ENCODE assay signal across 26 mouse cellular contexts in genomic region chr6:138580491-138581076, GRCm38 (mm10). TPM values are rescaled to one million over a fixed set of nuclear protein-coding genes. Genes with fewer than 3 reads are reported as not detected.
DNase-seq lines count a peak whose midpoint lies in the region; ATAC-seq lines count a peak whose summit lies in the region.
"Had no signal": no experiment of that assay in that cellular context is flagged by ENCODE, and none has a peak within 500 bp of the region (broad histone marks: within the 10 kb centered on the region; RNA-seq: fewer than 3 reads in every experiment).

No protein-coding gene starts in this region.

- no peaks in the 10 kb centered on the region for H3K27me3 ChIP-seq in hindbrain, embryonic 13.5 days
- H3K27me3 ChIP-seq in hindbrain, embryonic 12.5 days, result no peaks in the 10 kb centered on the region
- H3K27me3 ChIP-seq in midbrain, embryonic 15.5 days (replicated peaks), result no peaks in the 10 kb centered on the region
- H3K27me3 ChIP-seq: embryonic facial prominence, embryonic 13.5 days; heart, embryonic 15.5 days; liver, embryonic 12.5 days; stomach, embryonic 15.5 days had no signal

- H3K4me3 ChIP-seq in hindbrain, embryonic 13.5 days, result no peak overlapping the region
- H3K4me3 ChIP-seq in hindbrain, embryonic 12.5 days, result no peak overlapping the region
- H3K4me3 ChIP-seq in midbrain, embryonic 15.5 days, result 0 out of 2 replicates have a peak overlapping the region, but pooled peaks have one; percentile 5
- H3K4me3 ChIP-seq: embryonic facial prominence, embryonic 13.5 days; erythroblast, embryonic 14.5 days; heart, embryonic 15.5 days; left cerebral cortex, adult 2 months; liver, embryonic 12.5 days; stomach, embryonic 15.5 days had no signal

- H3K4me2 ChIP-seq in hindbrain, embryonic 13.5 days, result peak overlapping the region; percentile 29
- H3K4me2 ChIP-seq in hindbrain, embryonic 12.5 days (replicated peaks), result no peak overlapping the region
- peak overlapping the region; percentile 24; the same call in 1 of the 2 replicates for H3K4me2 ChIP-seq in midbrain, embryonic 15.5 days
- H3K4me2 ChIP-seq: embryonic facial prominence, embryonic 13.5 days; heart, embryonic 15.5 days; liver, embryonic 12.5 days; stomach, embryonic 15.5 days had no signal

- no peaks in the 10 kb centered on the region for H3K36me3 ChIP-seq in hindbrain, embryonic 13.5 days
- H3K36me3 ChIP-seq in hindbrain, embryonic 12.5 days, result no peaks in the 10 kb centered on the region
- H3K36me3 ChIP-seq in midbrain, embryonic 15.5 days (replicated peaks), result no peaks in the 10 kb centered on the region
- H3K36me3 ChIP-seq: embryonic facial prominence, embryonic 13.5 days; G1E; heart, embryonic 15.5 days; liver, embryonic 12.5 days; stomach, embryonic 15.5 days had no signal

- no peaks in the 10 kb centered on the region for H3K9me3 ChIP-seq in hindbrain, embryonic 13.5 days
- H3K9me3 ChIP-seq in hindbrain, embryonic 12.5 days (replicated peaks), result no peaks in the 10 kb centered on the region
- no peaks in the 10 kb centered on the region for H3K9me3 ChIP-seq in midbrain, embryonic 15.5 days
- H3K9me3 ChIP-seq: embryonic facial prominence, embryonic 13.5 days; heart, embryonic 15.5 days; stomach, embryonic 15.5 days had no signal

- peaks cover 25% of the 10 kb centered on the region for H3K4me1 ChIP-seq in hindbrain, embryonic 13.5 days (replicated peaks)
- no peaks in the 10 kb centered on the region for H3K4me1 ChIP-seq in hindbrain, embryonic 12.5 days
- H3K4me1 ChIP-seq in midbrain, embryonic 15.5 days, result peaks cover 31% of the 10 kb centered on the region
- H3K4me1 ChIP-seq: embryonic facial prominence, embryonic 13.5 days; heart, embryonic 15.5 days; liver, embryonic 12.5 days; stomach, embryonic 15.5 days had no signal

- ATAC-seq in hindbrain, embryonic 13.5 days (ENCODE audit: low FRiP score), result no peak
- no peak for ATAC-seq in hindbrain, embryonic 12.5 days (ENCODE audit: low FRiP score)
- peak; percentile 67 for ATAC-seq in midbrain, embryonic 15.5 days (replicated peaks)
- ATAC-seq: intestine, postnatal 0 days; liver, embryonic 12.5 days; liver, postnatal 0 days had no signal

- no peak overlapping the region for H3K9ac ChIP-seq in hindbrain, embryonic 13.5 days
- H3K9ac ChIP-seq in hindbrain, embryonic 12.5 days, result no peak overlapping the region
- H3K9ac ChIP-seq in midbrain, embryonic 15.5 days, result no peak overlapping the region
- H3K9ac ChIP-seq: embryonic facial prominence, embryonic 13.5 days; heart, embryonic 15.5 days; liver, embryonic 12.5 days; liver, postnatal 0 days; stomach, embryonic 15.5 days had no signal

- 0 out of 2 replicates have a peak overlapping the region, but pooled peaks have one; percentile 71 for H3K27ac ChIP-seq in hindbrain, embryonic 13.5 days
- H3K27ac ChIP-seq in hindbrain, embryonic 12.5 days, result no peak overlapping the region
- peak overlapping the region; percentile 58 for H3K27ac ChIP-seq in midbrain, embryonic 15.5 days
- H3K27ac ChIP-seq: embryonic facial prominence, embryonic 13.5 days; heart, embryonic 15.5 days; left cerebral cortex, adult 2 months; liver, embryonic 12.5 days; stomach, embryonic 15.5 days had no signal

- peak; percentile 12 for DNase-seq in retina, postnatal 1 day
- no peak for DNase-seq in retina, embryonic 14.5 days (ENCODE audit: low spot score)
- no peak for DNase-seq in urinary bladder, adult 18-20 months (ENCODE audit: low spot score in 2 of 2)
- DNase-seq in T-cell, adult 2 months (ENCODE audit: low spot score), result no peak
- DNase-seq: adrenal gland, postnatal 10 days; cerebellum, adult 11-12 months; cerebellum, adult 9-11 months; embryo, embryonic 11 days; gastrocnemius, postnatal 10 days; kidney, postnatal 14 days; left cerebral cortex, postnatal 4 days; liver, postnatal 0 days; lung, postnatal 36 days; right cerebral cortex, postnatal 25 days had no signal

- 69% methylated on average over 9 of the region's 9 CpGs for WGBS in hindbrain, embryonic 13.5 days
- WGBS in hindbrain, embryonic 12.5 days, result 80% methylated on average over 9 of the region's 9 CpGs
- WGBS in midbrain, embryonic 15.5 days, result 20% methylated on average over 9 of the region's 9 CpGs

RNA-seq across cellular contexts. Expression of gene Lmo3, which starts 1.2 kb away (rescaled TPM):
- polyA plus RNA-seq in hindbrain, embryonic 13.5 days (2015; fragmentation: Nextera tagmentation; extraction: Ambion mirVana), result 61.0 and 71.9 TPM in 2 replicates
- 23.8 and 28.3 TPM in 2 replicates for polyA plus RNA-seq in hindbrain, embryonic 12.5 days (2016; fragmentation: Nextera tagmentation; extraction: Ambion mirVana)
- 167 and 188 TPM in 2 replicates for polyA plus RNA-seq in midbrain, embryonic 15.5 days (2015; fragmentation: Nextera tagmentation; extraction: Ambion mirVana)
- polyA plus RNA-seq: erythroblast, embryonic 14.5 days; G1E; gonadal fat pad, adult 2 months; liver, postnatal 0 days had no signal
